Mouse (Mus musculus): ENCODE results near the gene Hipk2.

- no peak for TF ChIP-seq POLR2A (IDR thresholded peaks at IDR 0.05; ENCODE audit: borderline replicate concordance, control insufficient read depth, low read depth, low read length)
- TF ChIP-seq CTCF (IDR thresholded peaks at IDR 0.05; ENCODE audit: control insufficient read depth, insufficient read depth, low read length) = no peak
Measured at GRCm38 (mm10) chr6:38916571-38916970, 40.6 kb upstream of the Hipk2 start.

All from bone marrow, adult 2 months (tissue).